Mouse (Mus musculus): Measurements from ENCODE around the gene Khk. TPM values are rescaled to one million over a fixed set of nuclear protein-coding genes. Genes with fewer than 3 reads are reported as not detected.

The Khk gene
- polyA plus RNA-seq, 1 experiment from 2014 or later, result 33.1 TPM

DNA sequence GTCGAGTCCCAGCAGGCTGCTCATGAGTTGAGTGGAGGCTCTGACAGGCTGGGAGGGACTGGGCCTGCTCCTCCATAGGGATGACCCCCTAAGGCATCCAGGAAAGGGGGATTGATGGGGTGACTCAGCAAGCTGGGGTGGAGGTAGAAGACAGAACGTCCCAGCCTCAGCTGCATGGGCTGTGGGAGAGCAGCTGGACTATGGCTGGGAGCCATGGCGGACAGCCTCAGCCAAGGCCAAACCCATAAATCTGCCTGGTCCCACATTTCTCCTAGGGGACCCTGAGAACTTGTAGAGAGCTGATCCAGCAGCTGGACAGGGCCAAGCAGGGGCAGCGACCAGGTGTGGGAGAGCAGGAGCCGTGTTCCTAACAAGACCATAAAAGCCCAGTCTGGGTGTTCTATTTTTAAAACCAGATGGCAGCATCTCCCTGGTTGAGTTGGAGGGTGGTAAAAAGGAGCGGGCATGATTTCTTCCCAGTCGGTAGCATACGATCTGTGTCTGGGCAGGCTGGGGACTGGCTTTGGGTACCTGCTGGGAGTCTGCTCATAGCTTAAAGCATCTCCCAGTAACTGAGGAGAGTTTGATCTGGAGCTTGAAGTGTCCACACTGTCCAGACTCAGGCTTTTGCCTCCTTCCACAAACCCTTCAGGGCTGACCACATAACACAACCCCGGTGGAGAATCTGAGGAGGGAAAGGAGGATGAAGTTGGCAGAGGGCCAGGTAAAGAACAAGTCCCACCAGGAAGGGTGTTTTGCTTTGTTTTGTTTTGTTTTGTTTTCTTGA lies 53.8 kb downstream of the Khk start:
- no peak overlapping the region for H3K9ac ChIP-seq
- WGBS (ENCODE audit: insufficient replicate concordance), result 61% methylated on average over 9 of the region's 9 CpGs
- ATAC-seq (ENCODE audit: insufficient read depth), result no peak

More for the DNA sequence above, 53.8 kb downstream of the Khk start:
- Histone ChIP-seq H3K9me3 (replicated peaks) (no peaks in the 10 kb centered on the region), H3K4me2 (no peak overlapping the region), H3K27ac (replicated peaks) (no peak overlapping the region), H3K27me3 (no peaks in the 10 kb centered on the region; the same call in 1 of the 2 replicates), H3K36me3 (replicated peaks) (no peaks in the 10 kb centered on the region), H3K4me3 (replicated peaks) (no peak overlapping the region), H3K4me1 (replicated peaks) (peaks cover 1% of the 10 kb centered on the region)

Other genes with a start within 250 kb of the Khk start
- 0.29 and 0.52 TPM in 2 replicates for gene Dpysl5, start 209.9 kb upstream of the Khk start, polyA plus RNA-seq (2015; fragmentation: Nextera tagmentation; extraction: Ambion mirVana)
- 2.9 and 3.2 TPM in 2 replicates for gene Mapre3, start 106.8 kb upstream of the Khk start, polyA plus RNA-seq (2015; fragmentation: Nextera tagmentation; extraction: Ambion mirVana)
- gene Tmem214, start 53.4 kb upstream of the Khk start, polyA plus RNA-seq (2015; fragmentation: Nextera tagmentation; extraction: Ambion mirVana), result 42.8 and 44.0 TPM in 2 replicates
- gene Agbl5, start 32.7 kb upstream of the Khk start, polyA plus RNA-seq (2015; fragmentation: Nextera tagmentation; extraction: Ambion mirVana), result 4.8 and 5.7 TPM in 2 replicates
- 312 and 329 TPM in 2 replicates for gene Ost4, start 13.6 kb upstream of the Khk start, polyA plus RNA-seq (2015; fragmentation: Nextera tagmentation; extraction: Ambion mirVana)
- 37.6 and 46.8 TPM in 2 replicates for gene Emilin1, start 8.0 kb upstream of the Khk start, polyA plus RNA-seq (2015; fragmentation: Nextera tagmentation; extraction: Ambion mirVana)
- gene Cgref1, start 24.2 kb downstream of the Khk start, polyA plus RNA-seq (2015; fragmentation: Nextera tagmentation; extraction: Ambion mirVana), result 4.0 and 4.5 TPM in 2 replicates
- 97.0 and 110 TPM in 2 replicates for gene Preb, start 38.9 kb downstream of the Khk start, polyA plus RNA-seq (2015; fragmentation: Nextera tagmentation; extraction: Ambion mirVana)
- gene Tcf23, start 47.2 kb downstream of the Khk start, polyA plus RNA-seq (2015; fragmentation: Nextera tagmentation; extraction: Ambion mirVana), result 0.05 and 0.08 TPM in 2 replicates
- 55.8 and 58.8 TPM in 2 replicates for gene Atraid, start 126.9 kb downstream of the Khk start, polyA plus RNA-seq (2015; fragmentation: Nextera tagmentation; extraction: Ambion mirVana)
- 3.1 and 3.7 TPM in 2 replicates for gene Slc5a6, start 127.5 kb downstream of the Khk start, polyA plus RNA-seq (2015; fragmentation: Nextera tagmentation; extraction: Ambion mirVana)
- gene Cad, start 133.3 kb downstream of the Khk start, polyA plus RNA-seq (2015; fragmentation: Nextera tagmentation; extraction: Ambion mirVana), result 14.1 and 14.6 TPM in 2 replicates
- not detected in 2 replicates for gene Dnajc5g, start 184.9 kb downstream of the Khk start, polyA plus RNA-seq (2015; fragmentation: Nextera tagmentation; extraction: Ambion mirVana)
- 0.35 and 0.38 TPM in 2 replicates for gene Slc30a3, start 186.8 kb downstream of the Khk start, polyA plus RNA-seq (2015; fragmentation: Nextera tagmentation; extraction: Ambion mirVana)
- gene Trim54, start 195.3 kb downstream of the Khk start, polyA plus RNA-seq (2015; fragmentation: Nextera tagmentation; extraction: Ambion mirVana), result 0.52 and 1.0 TPM in 2 replicates
- gene Ucn, start 217.4 kb downstream of the Khk start, polyA plus RNA-seq (2015; fragmentation: Nextera tagmentation; extraction: Ambion mirVana), result not detected in 2 replicates
- gene Mpv17, start 232.8 kb downstream of the Khk start, polyA plus RNA-seq (2015; fragmentation: Nextera tagmentation; extraction: Ambion mirVana), result 18.8 and 19.5 TPM in 2 replicates